Mouse (Mus musculus) inflammation-experienced regulatory T-cells, adult 16 weeks (primary cell): ENCODE data around the gene Sec1. TPM values are rescaled to one million over a fixed set of nuclear protein-coding genes. Genes with fewer than 3 reads are reported as not detected.

Experiments used
- polyA plus RNA-seq: library from polyadenylated mRNA; unstranded; fragments of 100-300 nt; shearing (Covaris generic); gene quantifications from one replicate; pipeline ENCODE4 v1.2.1, GENCODE M21; 2017

Sec1 gene
- polyA plus RNA-seq: 0.20 TPM

DNA sequence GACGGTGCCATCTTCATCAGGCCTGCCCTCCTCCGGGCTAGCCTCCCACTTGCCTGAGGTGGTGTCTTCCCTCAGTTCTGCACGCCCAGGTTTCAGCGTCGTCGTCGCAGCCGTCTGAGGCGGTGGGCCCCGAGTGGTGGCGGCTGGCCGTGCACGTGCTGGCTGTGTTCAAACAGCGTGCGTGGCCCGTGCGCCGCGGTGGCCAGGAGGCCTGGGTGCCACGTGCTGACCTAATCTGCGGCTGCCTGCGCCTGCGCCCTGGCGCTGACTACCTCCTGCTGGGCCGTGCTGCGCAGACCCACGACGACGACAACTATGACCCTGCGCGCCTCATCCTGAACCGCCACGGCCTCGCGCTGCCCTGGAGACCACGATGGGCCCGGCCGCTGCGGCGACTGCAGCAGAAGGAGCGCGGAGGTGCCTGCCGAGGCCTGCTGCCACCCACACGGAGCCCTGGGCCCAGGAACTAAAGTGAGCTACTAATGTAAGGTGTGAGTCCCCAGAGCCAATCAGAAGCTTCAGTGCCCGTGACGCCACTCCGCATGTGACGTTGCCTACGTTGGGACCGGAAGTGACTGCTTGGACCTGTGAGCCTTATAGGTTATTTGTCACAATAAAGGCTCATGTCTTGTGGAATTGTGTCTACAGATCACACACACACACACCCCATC is at the start of gene Sec1:
Sec1 (minus strand) TSS at position 482 of the 671 bp plus-strand sequence.

DNA sequence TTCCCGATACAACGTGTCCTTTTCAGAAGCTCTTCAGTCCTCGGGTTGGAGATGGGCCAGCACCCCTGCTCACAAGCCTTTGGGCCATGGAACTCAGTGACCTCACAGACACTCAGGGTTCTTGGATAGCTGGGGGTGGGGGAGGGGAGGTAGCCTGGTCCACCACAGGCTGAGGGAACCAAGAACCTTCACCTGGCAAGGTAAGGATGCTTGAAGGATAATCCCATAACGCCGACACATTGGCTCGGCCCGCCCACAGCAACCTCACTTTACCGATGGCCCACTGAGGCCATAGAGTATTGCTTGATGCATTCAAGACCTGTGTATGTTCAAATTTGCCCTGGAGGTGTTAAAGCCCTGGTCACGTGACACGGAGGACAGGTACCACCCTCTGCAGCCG is 31.5 kb upstream of the Sec1 start, which contains the start of gene Spaca4:
Spaca4 (minus strand) TSS at position 101 of the 400 bp plus-strand sequence.

DNA sequence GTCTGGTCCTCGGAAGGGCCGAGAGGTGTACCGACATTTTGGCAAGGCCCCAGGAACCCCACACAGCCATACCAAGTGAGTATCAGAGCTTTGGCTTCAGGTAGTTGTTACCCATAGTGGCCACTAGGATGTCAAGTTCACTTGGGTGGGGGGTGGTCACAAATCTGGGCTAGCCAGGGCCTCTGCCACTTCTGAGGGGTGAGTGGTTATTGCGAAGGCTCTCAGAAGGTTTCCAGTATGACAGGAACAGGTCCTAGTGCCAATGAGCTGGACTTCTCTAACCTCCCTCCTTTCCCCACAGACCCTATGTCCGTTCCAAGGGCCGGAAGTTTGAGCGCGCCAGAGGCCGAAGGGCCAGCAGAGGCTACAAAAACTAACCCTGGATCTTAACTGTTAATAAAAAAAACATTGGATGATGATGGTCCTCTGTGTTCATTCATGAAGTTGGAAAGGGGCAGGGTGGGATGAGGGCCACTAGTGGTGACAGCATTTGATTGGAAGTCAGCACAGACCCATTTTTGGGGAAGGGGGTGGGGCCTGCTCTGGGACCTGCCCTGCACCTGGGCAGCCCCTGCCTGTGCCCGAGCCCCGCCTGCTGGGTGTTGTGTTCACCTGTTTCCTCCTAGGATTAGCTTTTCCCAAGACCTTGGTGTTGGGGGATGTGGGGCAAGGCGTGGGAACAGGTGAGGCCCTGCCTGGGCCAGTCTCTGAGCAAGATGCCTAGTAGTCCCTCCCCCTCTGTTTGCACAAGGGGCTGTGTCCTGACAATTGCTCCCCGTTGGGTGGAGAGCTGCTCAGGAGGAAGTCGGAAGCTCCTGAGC is 26.4 kb upstream of the Sec1 start, which contains the start of gene Fam83e:
Fam83e (plus strand) TSS at position 800 of the 821 bp plus-strand sequence.

DNA sequence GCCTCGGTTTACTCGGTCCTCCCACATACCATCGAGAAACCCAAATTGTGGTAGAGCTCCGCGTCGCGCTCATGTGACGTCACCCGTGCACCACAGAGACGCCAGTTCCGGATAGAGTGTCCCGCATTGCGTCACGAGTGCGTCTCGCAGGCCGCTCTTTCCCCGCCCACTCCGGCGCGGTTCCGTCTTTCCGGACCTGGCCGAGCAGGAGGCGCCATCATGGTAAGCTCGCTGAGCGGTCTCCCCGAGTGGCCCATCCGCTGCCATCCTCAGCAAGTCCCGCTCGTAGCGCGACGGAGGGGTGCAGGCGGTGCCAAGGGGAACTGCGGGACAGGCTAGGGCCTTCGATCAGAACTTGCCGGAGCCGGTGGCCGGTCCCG is 23.7 kb upstream of the Sec1 start, which contains the start of gene Sphk2:
Sphk2 (minus strand) TSS at position 85 of the 380 bp plus-strand sequence.

DNA sequence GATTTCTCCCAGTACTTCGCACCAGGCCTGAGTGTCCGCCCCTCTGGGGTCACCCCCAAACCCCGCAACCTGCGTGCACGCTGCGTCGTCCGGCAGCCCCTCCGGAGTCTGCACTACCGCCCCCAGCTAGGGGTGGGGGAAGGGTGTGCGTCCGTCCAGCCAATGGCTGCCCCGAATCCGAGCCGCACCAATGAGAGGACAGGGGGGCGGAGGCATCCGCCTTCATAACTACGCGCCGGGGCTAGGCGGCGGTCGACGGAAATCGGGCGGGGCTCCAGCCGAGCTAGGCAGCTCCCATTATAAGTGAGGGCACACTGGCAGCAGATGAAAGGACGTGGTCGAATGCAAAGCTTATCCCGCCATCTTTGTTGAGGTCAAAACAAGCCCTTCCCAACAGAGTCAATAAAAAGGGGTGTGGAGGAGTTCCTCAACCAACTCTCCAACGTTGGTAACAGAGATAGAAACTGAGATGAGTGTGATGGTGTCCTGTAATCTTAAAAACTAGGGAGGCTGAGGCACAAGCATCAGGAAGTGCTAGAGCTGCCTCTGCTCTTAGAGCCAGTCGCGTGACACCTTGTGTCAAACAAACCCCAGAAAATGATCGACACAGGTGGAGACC is 21.0 kb upstream of the Sec1 start, which contains the start of gene Rpl18:
Rpl18 (plus strand) TSS at position 368 of the 619 bp plus-strand sequence.

DNA sequence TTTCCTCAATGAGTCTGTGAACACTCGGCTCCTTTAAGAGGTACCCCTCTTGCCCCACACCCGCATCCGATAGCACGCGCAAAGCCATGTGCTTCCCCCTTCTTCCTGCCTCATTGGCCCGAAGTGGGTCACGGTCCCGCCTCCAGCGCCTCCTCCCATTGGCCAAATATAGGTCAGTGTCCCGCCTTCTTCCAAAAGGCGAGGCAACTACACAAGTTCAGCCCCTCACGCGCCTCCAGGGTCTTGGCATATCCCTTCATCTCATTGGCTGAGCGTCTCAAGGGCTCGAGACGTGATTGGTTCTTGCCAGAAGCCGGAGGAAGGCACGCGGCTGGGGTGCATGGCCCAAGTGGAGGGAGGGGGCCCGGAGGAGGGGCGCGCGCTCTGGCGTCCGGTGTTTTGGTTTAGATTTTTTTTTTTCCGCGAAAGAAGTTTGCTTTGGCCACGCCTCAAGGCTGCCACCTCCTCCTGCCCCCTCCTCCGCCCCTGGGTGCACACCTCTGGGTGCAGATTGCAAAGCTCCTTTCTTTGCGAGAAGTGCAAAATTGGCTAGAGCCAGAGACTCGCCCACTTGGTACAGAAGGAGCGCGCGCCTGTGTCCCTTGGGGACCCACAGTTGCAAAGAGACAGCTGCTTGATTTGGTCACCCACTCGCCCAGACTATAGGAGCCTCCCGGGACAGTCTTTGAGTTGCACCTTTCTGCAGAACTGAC is 10.7 kb upstream of the Sec1 start, which contains the start of gene Dbp:
Dbp (plus strand) TSS at position 359 of the 713 bp plus-strand sequence.

DNA sequence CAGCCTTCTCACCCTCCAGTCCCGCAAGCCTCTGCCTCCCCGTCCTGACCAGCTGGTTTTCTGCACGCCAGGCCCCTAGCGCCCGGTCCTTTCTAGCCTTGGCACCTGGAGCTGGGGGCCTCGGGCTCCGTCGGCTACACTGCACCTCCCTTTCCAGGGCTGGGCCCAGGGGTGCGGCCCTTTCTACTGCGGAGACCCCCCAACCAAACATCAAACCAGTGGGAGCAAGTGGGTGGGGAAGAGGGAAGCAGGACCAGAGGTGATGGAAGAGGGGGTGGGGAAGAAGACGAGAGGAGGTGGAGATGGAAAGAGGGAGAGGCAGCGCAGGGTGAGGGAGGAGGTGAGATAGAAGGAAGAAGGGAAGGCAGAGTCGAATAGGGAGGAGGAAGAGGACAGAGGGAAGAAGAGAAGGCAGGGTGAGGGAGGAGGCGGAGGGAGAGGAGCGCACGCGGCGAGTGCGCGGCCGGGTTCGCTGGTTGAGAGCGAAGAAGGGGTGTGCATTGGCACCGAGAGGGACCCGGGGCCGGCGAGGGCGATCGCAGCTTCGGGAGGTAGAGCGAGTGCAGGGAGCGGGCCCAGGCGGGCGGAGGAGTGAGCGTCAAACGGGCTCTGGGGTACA is 5.4 kb upstream of the Sec1 start, which contains the start of gene Car11:
Car11 (plus strand) TSS at position 321 of the 619 bp plus-strand sequence.

DNA sequence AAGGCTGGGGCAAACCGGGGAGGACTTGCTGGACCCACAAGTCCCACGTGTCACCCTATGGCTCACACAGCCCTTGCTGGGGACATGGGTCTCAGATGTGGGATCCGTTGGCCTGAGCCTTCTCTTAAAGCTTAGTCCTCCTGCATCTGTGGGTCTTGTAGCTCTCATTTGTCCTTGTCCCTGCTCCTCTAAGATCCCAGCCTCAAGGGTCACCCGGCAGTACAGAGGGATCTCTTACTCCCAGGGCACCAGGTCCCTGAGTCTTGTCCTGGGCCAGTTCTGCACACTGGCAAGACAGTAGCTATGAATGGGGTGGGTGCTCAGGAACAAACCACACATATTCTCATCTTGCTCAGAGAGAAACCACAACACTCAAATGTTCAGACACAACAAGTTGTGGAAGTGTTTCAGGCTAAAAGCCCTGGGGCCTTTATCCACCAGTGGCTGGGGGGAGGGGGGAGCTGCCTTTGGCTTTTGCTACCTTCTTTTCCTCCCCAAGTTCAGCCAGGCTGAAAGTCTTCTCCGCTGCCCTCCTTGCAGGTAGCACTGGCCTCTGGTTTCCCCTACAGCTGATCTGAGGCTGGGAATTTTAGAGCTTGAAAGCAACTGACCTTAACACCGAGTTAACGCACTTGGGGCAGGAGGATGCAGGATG is 10.7 kb downstream of the Sec1 start, which contains the start of gene Ntn5:
Ntn5 (plus strand) TSS at position 627 of the 655 bp plus-strand sequence.

DNA sequence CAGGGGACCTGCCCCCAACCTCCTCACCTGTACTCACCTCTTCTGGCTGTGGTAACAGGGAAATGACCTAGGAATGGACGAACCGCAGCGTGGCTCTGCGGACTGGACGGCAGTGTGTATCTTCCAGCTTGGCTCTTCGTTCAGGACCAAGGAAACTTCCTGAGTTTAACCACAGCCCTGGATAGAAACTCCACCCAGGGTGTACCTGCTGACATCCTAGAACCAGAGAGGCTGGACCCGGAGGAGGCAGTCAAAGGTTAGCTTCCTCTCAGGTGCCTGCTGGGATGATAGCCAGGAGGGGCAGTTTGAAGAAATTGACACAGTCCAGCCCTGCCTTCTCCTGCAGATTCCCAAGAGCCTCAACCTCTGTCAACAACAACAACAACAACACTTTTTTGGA is 28.0 kb downstream of the Sec1 start, which contains the start of gene Fut2:
Fut2 (minus strand) TSS at position 234 of the 400 bp plus-strand sequence.

DNA sequence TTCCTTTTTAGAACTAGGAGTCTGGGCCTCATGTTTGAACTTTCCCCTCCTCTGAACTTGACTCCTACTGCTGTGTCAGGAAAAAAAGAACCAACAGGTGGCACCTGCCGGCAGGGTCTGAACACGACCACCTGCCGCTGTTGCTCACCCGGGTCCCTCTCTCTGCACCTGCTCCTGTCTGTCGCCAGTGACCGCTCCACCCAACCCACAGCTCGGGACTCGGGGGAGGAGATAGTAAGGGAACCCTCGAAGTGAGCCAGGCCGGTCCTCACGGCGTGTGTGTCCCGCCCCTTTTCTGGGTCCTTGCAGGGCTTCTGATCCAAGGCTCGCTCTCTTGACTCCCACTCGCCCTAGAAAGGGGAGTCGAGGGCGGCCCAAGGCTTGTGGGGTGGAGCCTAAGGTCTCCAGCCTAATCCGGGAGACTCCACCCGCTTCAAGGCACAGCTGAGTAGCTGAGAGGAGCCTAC is 54.6 kb downstream of the Sec1 start, which contains the start of gene Mamstr:
Mamstr (plus strand) TSS at position 417 of the 467 bp plus-strand sequence.

Other genes with a start within 250 kb of the Sec1 start
- 2,222 TPM for gene Ftl1, start 234.5 kb downstream of the Sec1 start, polyA plus RNA-seq
- 253 TPM for gene Bax, start 227.5 kb downstream of the Sec1 start, polyA plus RNA-seq
- 1.0 TPM for gene Tulp2, start 212.5 kb downstream of the Sec1 start, polyA plus RNA-seq
- gene Gm45808, start 207.6 kb downstream of the Sec1 start, polyA plus RNA-seq: not detected
- 0.95 TPM for gene Dhdh, start 205.6 kb downstream of the Sec1 start, polyA plus RNA-seq
- gene Nucb1, start 184.0 kb downstream of the Sec1 start, polyA plus RNA-seq: 310 TPM
- 57.1 TPM for gene Ppp1r15a, start 168.1 kb downstream of the Sec1 start, polyA plus RNA-seq
- 0.71 TPM for gene Plekha4, start 168.1 kb downstream of the Sec1 start, polyA plus RNA-seq
- gene Hsd17b14, start 139.5 kb downstream of the Sec1 start, polyA plus RNA-seq: 1.6 TPM
- 68.4 TPM for gene Bcat2, start 124.2 kb downstream of the Sec1 start, polyA plus RNA-seq
- not detected for gene Fgf21, start 78.9 kb downstream of the Sec1 start, polyA plus RNA-seq
- not detected for gene Fut1, start 77.1 kb downstream of the Sec1 start, polyA plus RNA-seq
- gene Izumo1, start 72.6 kb downstream of the Sec1 start, polyA plus RNA-seq: not detected
- gene Rasip1, start 66.9 kb downstream of the Sec1 start, polyA plus RNA-seq: 0.65 TPM
- 0.65 TPM for gene Mamstr, start 54.4 kb downstream of the Sec1 start, polyA plus RNA-seq
- gene Fut2, start 28.0 kb downstream of the Sec1 start, polyA plus RNA-seq: 0.12 TPM
- not detected for gene Ntn5, start 10.4 kb downstream of the Sec1 start, polyA plus RNA-seq
- 9.3 TPM for gene Car11, start 5.4 kb upstream of the Sec1 start, polyA plus RNA-seq
- gene Dbp, start 10.7 kb upstream of the Sec1 start, polyA plus RNA-seq: 14.7 TPM
- gene Rpl18, start 21.1 kb upstream of the Sec1 start, polyA plus RNA-seq: 1,529 TPM
- gene Sphk2, start 23.6 kb upstream of the Sec1 start, polyA plus RNA-seq: 40.4 TPM
- gene Fam83e, start 26.8 kb upstream of the Sec1 start, polyA plus RNA-seq: not detected
- not detected for gene Spaca4, start 31.4 kb upstream of the Sec1 start, polyA plus RNA-seq
- gene Lmtk3, start 89.3 kb upstream of the Sec1 start, polyA plus RNA-seq: 0.13 TPM
- gene Sult2b1, start 90.3 kb upstream of the Sec1 start, polyA plus RNA-seq: 2.7 TPM
- 45.3 TPM for gene Cyth2, start 120.2 kb upstream of the Sec1 start, polyA plus RNA-seq
- not detected for gene Kcnj14, start 130.4 kb upstream of the Sec1 start, polyA plus RNA-seq
- gene Grwd1, start 136.5 kb upstream of the Sec1 start, polyA plus RNA-seq: 44.0 TPM
- 108 TPM for gene Kdelr1, start 178.4 kb upstream of the Sec1 start, polyA plus RNA-seq
- 0.23 TPM for gene Grin2d, start 184.0 kb upstream of the Sec1 start, polyA plus RNA-seq
- gene Syngr4, start 202.3 kb upstream of the Sec1 start, polyA plus RNA-seq: 0.41 TPM
- gene Tmem143, start 202.5 kb upstream of the Sec1 start, polyA plus RNA-seq: 8.6 TPM
- gene Emp3, start 227.0 kb upstream of the Sec1 start, polyA plus RNA-seq: 654 TPM
- 1.4 TPM for gene Ccdc114, start 229.7 kb upstream of the Sec1 start, polyA plus RNA-seq